Comparison of ENCODE assay signal across 9 mouse cellular contexts in genomic region chr7:115453713-115454073, GRCm38 (mm10).
DNase-seq lines count a peak whose midpoint lies in the region; ATAC-seq and TF ChIP-seq lines count a peak whose summit lies in the region.
"Had no signal": no experiment of that assay in that cellular context is flagged by ENCODE, and none has a peak within 500 bp of the region (broad histone marks: within the 10 kb centered on the region; RNA-seq: fewer than 3 reads in every experiment).

No protein-coding gene starts in this region.

- no peaks in the 10 kb centered on the region for H3K9me3 ChIP-seq in kidney, embryonic 15.5 days (replicated peaks)
- H3K9me3 ChIP-seq in ES-E14 (ENCODE audit: control insufficient read depth, insufficient read depth, low read depth, low read length), result no peaks in the 10 kb centered on the region
- no peaks in the 10 kb centered on the region for H3K9me3 ChIP-seq in embryonic facial prominence, embryonic 12.5 days
- no peaks in the 10 kb centered on the region for H3K9me3 ChIP-seq in limb, embryonic 10.5 days (replicated peaks)

- no peak for DNase-seq in kidney, postnatal 25 days
- peak; percentile 33 for DNase-seq in ES-E14 (ENCODE audit: low read depth, low spot score)
- DNase-seq in limb, embryonic 10.5 days (ENCODE audit: low spot score), result no peak
- no peak for DNase-seq in layer of hippocampus, adult 8-10 months (ENCODE audit: low spot score in 2 of 2)
- DNase-seq in urinary bladder, postnatal 14 days (ENCODE audit: low spot score), result no peak
- DNase-seq: cerebellum, adult 9-10 months had no signal

- in situ Hi-C loops in ES-E14 (cut with MboI; ENCODE audit: low sequenced_read_pairs in 2 of 2, unreplicated experiment in 2 of 2), result no loop called here

- peak; percentile 68 for ATAC-seq in kidney, embryonic 15.5 days (replicated peaks; ENCODE audit: low FRiP score)
- no peak for ATAC-seq in embryonic facial prominence, embryonic 12.5 days (ENCODE audit: insufficient number of reproducible peaks, insufficient read depth, low FRiP score, low TSS enrichment)

- H3K4me2 ChIP-seq in kidney, embryonic 15.5 days, result peak overlapping the region; percentile 53
- H3K4me2 ChIP-seq in embryonic facial prominence, embryonic 12.5 days (replicated peaks), result peak overlapping the region; percentile 32

- peaks cover 14% of the 10 kb centered on the region for H3K4me1 ChIP-seq in kidney, embryonic 15.5 days
- H3K4me1 ChIP-seq in ES-E14 (ENCODE audit: control insufficient read depth in 2 of 2, insufficient read depth in 2 of 2, low read length in 2 of 2, poor library complexity in 1 of 2), result no peaks in the 10 kb centered on the region
- peaks cover 21% of the 10 kb centered on the region for H3K4me1 ChIP-seq in embryonic facial prominence, embryonic 12.5 days
- H3K4me1 ChIP-seq in limb, embryonic 10.5 days, result peaks cover 39% of the 10 kb centered on the region

- no peak overlapping the region for H3K27ac ChIP-seq in kidney, embryonic 15.5 days
- H3K27ac ChIP-seq in ES-E14 (ENCODE audit: insufficient read depth, low read depth, low read length, poor library complexity, severe bottlenecking), result no peak overlapping the region
- H3K27ac ChIP-seq in embryonic facial prominence, embryonic 12.5 days, result 0 out of 2 replicates have a peak overlapping the region, but pooled peaks have one; percentile 70
- peak overlapping the region; percentile 85 for H3K27ac ChIP-seq in limb, embryonic 10.5 days

- peaks cover 4% of the 10 kb centered on the region; the same call in 1 of the 2 replicates for H3K27me3 ChIP-seq in kidney, embryonic 15.5 days
- H3K27me3 ChIP-seq in embryonic facial prominence, embryonic 12.5 days, result peaks cover 14% of the 10 kb centered on the region
- H3K27me3 ChIP-seq in limb, embryonic 10.5 days (ENCODE audit: low read depth, poor library complexity, severe bottlenecking), result peaks cover 20% of the 10 kb centered on the region; the same call in 1 of the 2 replicates

- H3K4me3 ChIP-seq in kidney, embryonic 15.5 days (replicated peaks), result no peak overlapping the region
- H3K4me3 ChIP-seq in ES-E14 (ENCODE audit: insufficient read depth in 1 of 2, low read depth in 1 of 2, low read length in 2 of 2, poor library complexity in 1 of 2, severe bottlenecking in 1 of 2), result peak overlapping the region; percentile 51 to 63; a peak in 3 of 4 replicates
- no peak overlapping the region for H3K4me3 ChIP-seq in embryonic facial prominence, embryonic 12.5 days
- H3K4me3 ChIP-seq in limb, embryonic 10.5 days, result peak overlapping the region; percentile 36
- H3K4me3 ChIP-seq: myocyte had no signal

- H3K9ac ChIP-seq in kidney, embryonic 15.5 days, result no peak overlapping the region
- H3K9ac ChIP-seq in ES-E14 (ENCODE audit: insufficient read depth, low read depth, low read length, poor library complexity, severe bottlenecking), result peak overlapping the region; percentile 70
- no peak overlapping the region for H3K9ac ChIP-seq in embryonic facial prominence, embryonic 12.5 days

- 44% methylated on average over 7 of the region's 7 CpGs for WGBS in kidney, embryonic 15.5 days
- 26% methylated on average over 7 of the region's 7 CpGs for WGBS in embryonic facial prominence, embryonic 12.5 days
- WGBS in limb, embryonic 10.5 days, result 42% methylated on average over 7 of the region's 7 CpGs

- H3K36me3 ChIP-seq in kidney, embryonic 15.5 days, result no peaks in the 10 kb centered on the region
- no peaks in the 10 kb centered on the region for H3K36me3 ChIP-seq in ES-E14 (ENCODE audit: control insufficient read depth, insufficient read depth, low read length, poor library complexity, severe bottlenecking)
- no peaks in the 10 kb centered on the region for H3K36me3 ChIP-seq in embryonic facial prominence, embryonic 12.5 days
- H3K36me3 ChIP-seq in limb, embryonic 10.5 days, result no peaks in the 10 kb centered on the region

TF ChIP-seq in ES-E14, 5 proteins besides CTCF, POLR2A, EP300 and RAD21:
- TF ChIP-seq MAFK (IDR thresholded peaks at IDR 0.05; ENCODE audit: insufficient read depth, low read depth, low read length) (no peak), HCFC1 (IDR thresholded peaks at IDR 0.05; ENCODE audit: borderline replicate concordance, insufficient read depth, low read length) (no peak), ZC3H11A (IDR thresholded peaks at IDR 0.05; ENCODE audit: borderline replicate concordance, low read depth, low read length) (no peak), CHD2 (IDR thresholded peaks at IDR 0.05; ENCODE audit: low read depth, low read length) (no peak), ZNF384 (IDR thresholded peaks at IDR 0.05; ENCODE audit: low read depth, low read length) (no peak)

Comparison
In these comparisons a context has a peak if more than half of its experiments do, and no peak if none do; other contexts are left out.
1. H3K27ac ChIP-seq: peak in embryonic facial prominence, embryonic 12.5 days (single experiment) and limb, embryonic 10.5 days (single experiment); none in kidney, embryonic 15.5 days (single experiment) and ES-E14 (single experiment).
2. H3K4me3 ChIP-seq: peak in ES-E14 (2 of 2) and limb, embryonic 10.5 days (single experiment); none in kidney, embryonic 15.5 days (single experiment) and embryonic facial prominence, embryonic 12.5 days (single experiment).